Mouse (Mus musculus): Measurements from ENCODE around the gene Anapc15-ps. TPM values are rescaled to one million over a fixed set of nuclear protein-coding genes. Genes with fewer than 3 reads are reported as not detected.

Gene Anapc15-ps
- polyA plus RNA-seq (2014; fragmentation: Nextera tagmentation; extraction: Ambion mirVana) = not detected in 2 replicates

DNA sequence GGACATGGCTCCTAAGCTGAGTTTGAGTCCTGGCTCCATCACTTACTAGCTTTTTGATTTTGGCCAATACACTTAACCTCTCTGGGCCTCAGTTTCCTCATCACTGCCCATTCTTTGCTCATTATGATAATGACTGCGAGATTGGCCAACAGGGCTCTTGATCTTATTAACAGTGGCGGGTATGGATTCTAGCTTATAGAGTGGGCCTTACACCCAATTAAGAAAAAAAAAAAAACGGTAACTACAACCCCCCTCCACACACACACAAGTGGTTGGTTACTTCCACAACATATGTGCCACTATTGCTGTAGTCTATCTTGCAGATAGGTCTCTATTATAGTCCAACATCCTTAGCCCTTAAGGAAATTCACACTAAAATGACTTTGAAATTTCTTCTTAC, at the start of gene Anapc15-ps:
Anapc15-ps (minus strand) TSS at position 101 of the 400 bp plus-strand sequence.
- Histone ChIP-seq H3K9me3 (ENCODE audit: control insufficient read depth, low read length) (peaks cover 5% of the 10 kb centered on the region; the same call in 1 of the 2 replicates), H3K27ac (replicated peaks in 1 of 2; ENCODE audit: control insufficient read depth in 1 of 2, insufficient read depth in 1 of 2, low read depth in 2 of 2, low read length in 2 of 2) (no peak within 1 kb of the TSS), H3K4me3 (ENCODE audit: control insufficient read depth in 1 of 2, insufficient read depth in 1 of 2, low read depth in 1 of 2, low read length in 2 of 2) (no peak within 1 kb of the TSS), H3K4me1 (ENCODE audit: control insufficient read depth in 2 of 2, insufficient read depth in 2 of 2, low read length in 2 of 2) (peaks cover 6 to 10% of the 10 kb centered on the region in 2 experiments; a peak in 3 of 4 replicates), H3K27me3 (ENCODE audit: control insufficient read depth, insufficient read depth, low read length) (no peaks in the 10 kb centered on the region), H3K9ac (ENCODE audit: low read length) (no peak within 1 kb of the TSS), H3K36me3 (ENCODE audit: control insufficient read depth, insufficient read depth, low read length) (no peaks in the 10 kb centered on the region), H3K4me2 (ENCODE audit: low read length) (no peak within 1 kb of the TSS)
- ATAC-seq (ENCODE audit: insufficient number of reproducible peaks, insufficient read depth, low FRiP score, low read depth) = no peak
- WGBS = 92% methylated on average over 3 of the region's 3 CpGs

DNA sequence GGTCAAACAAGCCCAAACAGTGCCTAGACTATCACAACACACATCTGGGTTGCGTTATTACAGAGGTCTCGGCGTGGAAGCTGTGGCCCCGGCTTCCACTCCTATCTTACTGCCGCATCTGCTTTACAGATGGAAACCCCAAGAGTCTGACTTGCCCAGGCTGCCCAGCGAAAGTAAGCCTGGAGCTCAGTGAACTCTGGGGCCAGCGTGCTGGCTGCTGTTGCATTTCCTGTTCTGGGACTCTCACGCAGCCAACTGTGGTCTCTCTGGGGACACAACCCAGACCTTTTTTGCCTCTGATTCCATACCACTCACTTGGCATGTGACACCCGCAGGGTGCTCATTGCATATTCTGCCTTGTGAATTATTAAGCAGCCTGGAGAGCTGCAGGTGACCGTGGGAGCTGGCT, 49.0 kb upstream of the Anapc15-ps start:
- Histone ChIP-seq H3K9ac (ENCODE audit: low read length) (no peak overlapping the region), H3K27me3 (ENCODE audit: control insufficient read depth, insufficient read depth, low read length) (no peaks in the 10 kb centered on the region), H3K9me3 (ENCODE audit: control insufficient read depth, low read length) (0 out of 2 replicates have a peak, but pooled peaks cover 2% of the 10 kb centered on the region), H3K27ac (replicated peaks in 1 of 2; ENCODE audit: control insufficient read depth in 1 of 2, insufficient read depth in 1 of 2, low read depth in 2 of 2, low read length in 2 of 2) (no peak overlapping the region), H3K4me1 (ENCODE audit: control insufficient read depth in 2 of 2, insufficient read depth in 2 of 2, low read length in 2 of 2) (peaks cover 5 to 14% of the 10 kb centered on the region in 2 experiments; a peak in 3 of 4 replicates), H3K4me2 (ENCODE audit: low read length) (no peak overlapping the region), H3K4me3 (ENCODE audit: control insufficient read depth in 1 of 2, insufficient read depth in 1 of 2, low read depth in 1 of 2, low read length in 2 of 2) (no peak overlapping the region), H3K36me3 (ENCODE audit: control insufficient read depth, insufficient read depth, low read length) (no peaks in the 10 kb centered on the region)
- 75% methylated on average over 10 of the region's 10 CpGs for WGBS
- no peak for ATAC-seq (ENCODE audit: insufficient number of reproducible peaks, insufficient read depth, low FRiP score, low read depth)

DNA sequence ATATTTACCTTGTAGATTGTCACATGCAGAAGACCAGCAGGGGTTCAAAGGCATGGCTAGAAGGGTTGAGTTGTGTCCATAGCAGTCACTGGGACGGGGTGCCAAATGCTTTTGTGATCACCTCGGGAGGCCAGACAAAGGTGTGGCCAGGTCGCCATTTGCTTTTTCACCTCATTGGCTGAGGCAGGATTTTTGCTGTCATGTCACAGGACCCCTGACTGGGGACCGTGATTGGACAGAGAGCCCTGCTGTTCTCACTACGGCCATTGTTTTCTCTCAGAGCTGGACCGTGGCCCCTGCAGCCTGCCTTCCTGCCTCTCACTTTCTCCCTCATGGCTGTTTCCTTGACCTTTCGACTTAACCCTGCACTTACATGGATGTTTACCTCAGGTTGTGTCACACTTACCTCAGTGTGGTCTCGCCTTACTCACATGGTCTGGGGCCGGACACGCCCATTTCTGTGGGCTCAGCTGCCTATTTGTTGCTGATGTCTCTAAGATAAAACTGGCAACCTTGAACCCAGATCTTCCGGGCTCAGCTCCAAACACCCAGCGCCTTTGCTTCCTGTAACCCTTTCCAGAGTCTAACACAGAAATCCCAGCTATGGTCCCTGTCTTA, 47.0 kb upstream of the Anapc15-ps start:
- no peak overlapping the region for H3K4me3 ChIP-seq (ENCODE audit: control insufficient read depth in 1 of 2, insufficient read depth in 1 of 2, low read depth in 1 of 2, low read length in 2 of 2)
- no peak overlapping the region for H3K4me2 ChIP-seq (ENCODE audit: low read length)
- H3K36me3 ChIP-seq (ENCODE audit: control insufficient read depth, insufficient read depth, low read length) = no peaks in the 10 kb centered on the region
- 61% methylated on average over 12 of the region's 12 CpGs for WGBS
- no peak overlapping the region for H3K27ac ChIP-seq (replicated peaks in 1 of 2; ENCODE audit: control insufficient read depth in 1 of 2, insufficient read depth in 1 of 2, low read depth in 2 of 2, low read length in 2 of 2)
- 0 out of 2 replicates have a peak, but pooled peaks cover 2% of the 10 kb centered on the region for H3K9me3 ChIP-seq (ENCODE audit: control insufficient read depth, low read length)
- H3K4me1 ChIP-seq (ENCODE audit: control insufficient read depth in 2 of 2, insufficient read depth in 2 of 2, low read length in 2 of 2) = peaks cover 1 to 3% of the 10 kb centered on the region in 2 experiments; a peak in 2 of 4 replicates
- no peak for ATAC-seq (ENCODE audit: insufficient number of reproducible peaks, insufficient read depth, low FRiP score, low read depth)
- H3K9ac ChIP-seq (ENCODE audit: low read length) = no peak overlapping the region
- H3K27me3 ChIP-seq (ENCODE audit: control insufficient read depth, insufficient read depth, low read length) = no peaks in the 10 kb centered on the region

DNA sequence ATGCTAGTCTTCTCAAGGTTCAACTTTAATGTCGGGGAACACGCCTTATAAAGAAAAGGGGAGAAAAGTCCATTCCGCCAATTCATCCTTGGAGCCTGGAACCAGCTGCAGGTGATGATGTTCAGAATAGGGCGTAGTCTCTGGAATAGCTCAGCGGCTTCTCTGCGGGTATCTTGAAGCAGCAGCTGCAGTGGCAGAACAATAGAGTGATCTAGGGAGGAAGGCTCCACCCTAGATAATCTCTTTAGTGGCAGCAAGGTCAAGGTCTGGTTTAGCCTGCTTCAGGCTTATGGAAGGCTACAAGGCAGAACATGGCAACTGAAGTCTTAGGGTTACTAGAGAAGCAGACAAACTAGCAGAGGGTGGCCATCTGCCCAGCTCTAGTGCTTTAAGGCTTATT, 46.2 kb upstream of the Anapc15-ps start:
- H3K36me3 ChIP-seq (ENCODE audit: control insufficient read depth, insufficient read depth, low read length) = no peaks in the 10 kb centered on the region
- no peak overlapping the region for H3K27ac ChIP-seq (replicated peaks in 1 of 2; ENCODE audit: control insufficient read depth in 1 of 2, insufficient read depth in 1 of 2, low read depth in 2 of 2, low read length in 2 of 2)
- no peak overlapping the region for H3K4me2 ChIP-seq (ENCODE audit: low read length)
- 0 out of 2 replicates have a peak, but pooled peaks cover 2% of the 10 kb centered on the region for H3K9me3 ChIP-seq (ENCODE audit: control insufficient read depth, low read length)
- 74% methylated on average over 6 of the region's 6 CpGs for WGBS
- no peaks in the 10 kb centered on the region for H3K27me3 ChIP-seq (ENCODE audit: control insufficient read depth, insufficient read depth, low read length)
- no peak for ATAC-seq (ENCODE audit: insufficient number of reproducible peaks, insufficient read depth, low FRiP score, low read depth)
- no peaks in the 10 kb centered on the region for H3K4me1 ChIP-seq (ENCODE audit: control insufficient read depth in 2 of 2, insufficient read depth in 2 of 2, low read length in 2 of 2)
- no peak overlapping the region for H3K9ac ChIP-seq (ENCODE audit: low read length)
- no peak overlapping the region for H3K4me3 ChIP-seq (ENCODE audit: control insufficient read depth in 1 of 2, insufficient read depth in 1 of 2, low read depth in 1 of 2, low read length in 2 of 2)

DNA sequence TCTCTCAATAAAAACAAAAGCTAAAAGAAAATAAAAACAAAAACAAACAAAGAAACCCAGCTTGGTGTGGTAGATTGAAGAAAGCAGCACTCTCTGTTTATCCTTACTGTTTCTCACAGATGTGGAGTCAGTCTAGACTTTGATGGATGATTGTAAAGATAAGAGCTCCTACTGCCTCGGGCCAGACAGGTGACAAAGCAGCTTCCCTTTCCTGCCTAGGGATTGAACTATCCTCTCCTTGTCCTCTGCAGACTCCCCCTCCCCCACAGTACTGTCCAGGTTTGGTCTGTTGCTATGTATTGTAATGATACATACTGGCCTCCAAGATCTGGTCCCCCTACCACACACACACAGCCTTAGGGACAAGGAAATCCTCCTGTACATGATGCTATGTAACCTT, 45.5 kb upstream of the Anapc15-ps start:
- Histone ChIP-seq H3K27ac (replicated peaks in 1 of 2; ENCODE audit: control insufficient read depth in 1 of 2, insufficient read depth in 1 of 2, low read depth in 2 of 2, low read length in 2 of 2) (no peak overlapping the region), H3K36me3 (ENCODE audit: control insufficient read depth, insufficient read depth, low read length) (no peaks in the 10 kb centered on the region), H3K27me3 (ENCODE audit: control insufficient read depth, insufficient read depth, low read length) (no peaks in the 10 kb centered on the region), H3K4me1 (ENCODE audit: control insufficient read depth in 2 of 2, insufficient read depth in 2 of 2, low read length in 2 of 2) (no peaks in the 10 kb centered on the region), H3K4me2 (ENCODE audit: low read length) (no peak overlapping the region), H3K9me3 (ENCODE audit: control insufficient read depth, low read length) (0 out of 2 replicates have a peak, but pooled peaks cover 2% of the 10 kb centered on the region), H3K9ac (ENCODE audit: low read length) (no peak overlapping the region), H3K4me3 (ENCODE audit: control insufficient read depth in 1 of 2, insufficient read depth in 1 of 2, low read depth in 1 of 2, low read length in 2 of 2) (no peak overlapping the region)
- 27% methylated on average over 1 of the region's 1 CpGs for WGBS
- ATAC-seq (ENCODE audit: insufficient number of reproducible peaks, insufficient read depth, low FRiP score, low read depth) = no peak

DNA sequence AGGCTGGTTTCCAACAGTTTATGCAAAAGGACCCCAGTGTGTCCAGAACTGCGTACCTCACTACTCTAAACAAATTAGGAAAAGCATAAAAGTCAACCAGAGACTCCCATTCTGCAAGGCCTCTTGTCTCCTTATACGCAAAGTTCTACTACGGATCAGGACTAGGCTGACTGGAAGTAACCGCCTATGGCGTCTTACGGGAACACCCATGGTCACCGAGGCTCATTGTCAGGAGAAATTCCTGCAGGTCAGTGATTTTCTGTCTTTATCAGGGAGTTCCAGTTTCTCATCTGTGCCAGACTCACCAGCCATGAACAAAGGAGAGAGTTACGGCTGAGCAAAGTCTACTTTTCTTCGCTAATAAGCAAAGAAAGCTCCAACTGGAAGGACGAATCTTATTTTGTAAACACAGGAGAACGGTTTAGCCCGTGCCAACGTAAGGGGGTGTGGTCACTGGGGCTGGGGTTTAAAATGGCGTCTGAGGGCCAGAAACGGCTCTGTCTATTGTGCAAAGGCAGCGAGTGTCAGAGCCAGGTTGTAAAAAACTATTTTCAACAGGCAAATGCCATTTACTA, 43.9 kb upstream of the Anapc15-ps start:
- WGBS = 89% methylated on average over 16 of the region's 16 CpGs
- Histone ChIP-seq H3K9me3 (ENCODE audit: control insufficient read depth, low read length) (no peaks in the 10 kb centered on the region), H3K27me3 (ENCODE audit: control insufficient read depth, insufficient read depth, low read length) (no peaks in the 10 kb centered on the region), H3K4me1 (ENCODE audit: control insufficient read depth in 2 of 2, insufficient read depth in 2 of 2, low read length in 2 of 2) (0 out of 4 replicates have a peak, but pooled peaks cover 0 to 2% of the 10 kb centered on the region in 2 experiments), H3K4me3 (ENCODE audit: control insufficient read depth in 1 of 2, insufficient read depth in 1 of 2, low read depth in 1 of 2, low read length in 2 of 2) (no peak overlapping the region), H3K9ac (ENCODE audit: low read length) (no peak overlapping the region), H3K4me2 (ENCODE audit: low read length) (no peak overlapping the region), H3K36me3 (ENCODE audit: control insufficient read depth, insufficient read depth, low read length) (no peaks in the 10 kb centered on the region), H3K27ac (replicated peaks in 1 of 2; ENCODE audit: control insufficient read depth in 1 of 2, insufficient read depth in 1 of 2, low read depth in 2 of 2, low read length in 2 of 2) (no peak overlapping the region)
- no peak for ATAC-seq (ENCODE audit: insufficient number of reproducible peaks, insufficient read depth, low FRiP score, low read depth)

DNA sequence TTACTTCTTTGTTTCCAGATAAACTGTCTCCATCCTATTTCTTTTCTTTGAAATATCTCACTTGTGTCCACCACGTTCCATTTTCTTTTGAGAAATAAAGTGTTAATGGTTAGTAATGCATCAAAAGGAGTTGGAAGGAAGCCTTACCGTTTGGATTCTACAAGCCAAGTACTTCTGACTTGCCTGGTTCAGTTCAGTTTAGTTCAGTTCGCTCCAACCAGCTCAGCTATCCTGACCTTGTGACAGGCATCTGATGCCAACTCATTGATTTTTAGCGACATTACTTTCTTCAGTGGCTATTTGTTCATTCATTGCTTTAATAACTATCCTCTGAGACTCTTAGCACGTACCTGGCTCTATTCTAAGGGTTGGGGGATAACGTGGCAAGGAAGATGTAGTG, 42.4 kb upstream of the Anapc15-ps start:
- Histone ChIP-seq H3K9me3 (ENCODE audit: control insufficient read depth, low read length) (no peaks in the 10 kb centered on the region), H3K4me2 (ENCODE audit: low read length) (no peak overlapping the region), H3K4me3 (ENCODE audit: control insufficient read depth in 1 of 2, insufficient read depth in 1 of 2, low read depth in 1 of 2, low read length in 2 of 2) (no peak overlapping the region), H3K9ac (ENCODE audit: low read length) (no peak overlapping the region), H3K4me1 (ENCODE audit: control insufficient read depth in 2 of 2, insufficient read depth in 2 of 2, low read length in 2 of 2) (0 out of 4 replicates have a peak, but pooled peaks cover 0 to 4% of the 10 kb centered on the region in 2 experiments), H3K27ac (replicated peaks in 1 of 2; ENCODE audit: control insufficient read depth in 1 of 2, insufficient read depth in 1 of 2, low read depth in 2 of 2, low read length in 2 of 2) (no peak overlapping the region), H3K36me3 (ENCODE audit: control insufficient read depth, insufficient read depth, low read length) (no peaks in the 10 kb centered on the region), H3K27me3 (ENCODE audit: control insufficient read depth, insufficient read depth, low read length) (no peaks in the 10 kb centered on the region)
- ATAC-seq (ENCODE audit: insufficient number of reproducible peaks, insufficient read depth, low FRiP score, low read depth) = no peak
- WGBS = 74% methylated on average over 6 of the region's 6 CpGs

Measured in heart, embryonic 14.5 days (tissue).